Mouse (Mus musculus) embryonic facial prominence, embryonic 14.5 days (tissue): ENCODE data around the gene Xrcc3. TPM values are rescaled to one million over a fixed set of nuclear protein-coding genes. Genes with fewer than 3 reads are reported as not detected.

Experiments used
- ATAC-seq: fragments of 200-750 bp; cut with Nextera tagmentation; 2 replicates; pipeline ENCODE4 v1.8.0; 2017; ENCODE audit warnings: low read depth, moderate number of reproducible peaks, moderate TSS enrichment
- DNase-seq: peaks from one replicate; pipeline ENCODE4 v3.0.0-alpha.2; 2015; ENCODE audit warnings: low spot score
- H3K27ac ChIP-seq: fragments of 300-500 bp; sonication (generic); replicated peaks from 2 replicates; pipeline ENCODE4 v1.5.1; 2014; ENCODE audit warnings: low read depth, mild to moderate bottlenecking, low read length, moderate library complexity
- H3K27me3 ChIP-seq: fragments of 300-500 bp; sonication (generic); replicated peaks from 2 replicates; pipeline ENCODE4 v1.6.1; 2014; ENCODE audit warnings: low read length; ENCODE audit not compliant: control insufficient read depth, insufficient read depth
- H3K36me3 ChIP-seq: fragments of 300-500 bp; sonication (generic); 2 replicates; pipeline ENCODE4 v1.6.1; 2014; ENCODE audit warnings: low read length, mixed read lengths; ENCODE audit not compliant: control insufficient read depth, insufficient read depth
- H3K4me1 ChIP-seq: fragments of 300-500 bp; sonication (generic); 2 replicates; pipeline ENCODE4 v1.6.1; 2014; ENCODE audit warnings: antibody characterized with exemption, low read length; ENCODE audit not compliant: control insufficient read depth, insufficient read depth
- H3K4me2 ChIP-seq: fragments of 300-500 bp; sonication (generic); 2 replicates; pipeline ENCODE4 v1.6.1; 2014; ENCODE audit warnings: low read depth, mild to moderate bottlenecking, low read length, moderate library complexity, mixed read lengths
- H3K4me3 ChIP-seq: fragments of 300-500 bp; sonication (generic); 2 replicates; pipeline ENCODE4 v1.5.1; 2014; ENCODE audit warnings: low read depth, mild to moderate bottlenecking, low read length
- H3K9ac ChIP-seq: fragments of 300-500 bp; sonication (generic); 2 replicates; pipeline ENCODE4 v1.6.1; 2014; ENCODE audit warnings: low read depth, mild to moderate bottlenecking, low read length, moderate library complexity, mixed read lengths
- H3K9me3 ChIP-seq: fragments of 300-500 bp; sonication (generic); 2 replicates; pipeline ENCODE4 v1.6.1; 2016; ENCODE audit warnings: low read length; ENCODE audit not compliant: control insufficient read depth
- WGBS: fragments of 180-500 bp; shearing (Covaris S2); extraction: QIAGEN DNeasy Blood & Tissue Kit; methylation state at CpG from one replicate; pipeline ENCODE4 v1.1.7; 2014; 5-methylcytosine and 5-hydroxymethylcytosine counted together
- polyA plus RNA-seq: library from polyadenylated mRNA; unstranded; fragments of >200 nt; fragmentation: Nextera tagmentation; extraction: Ambion mirVana; gene quantifications from 2 replicates; pipeline ENCODE4 v1.2.1, GENCODE M21; 2014

Xrcc3 gene
- polyA plus RNA-seq, 1 experiment from 2014 or later = 8.5 TPM

DNA sequence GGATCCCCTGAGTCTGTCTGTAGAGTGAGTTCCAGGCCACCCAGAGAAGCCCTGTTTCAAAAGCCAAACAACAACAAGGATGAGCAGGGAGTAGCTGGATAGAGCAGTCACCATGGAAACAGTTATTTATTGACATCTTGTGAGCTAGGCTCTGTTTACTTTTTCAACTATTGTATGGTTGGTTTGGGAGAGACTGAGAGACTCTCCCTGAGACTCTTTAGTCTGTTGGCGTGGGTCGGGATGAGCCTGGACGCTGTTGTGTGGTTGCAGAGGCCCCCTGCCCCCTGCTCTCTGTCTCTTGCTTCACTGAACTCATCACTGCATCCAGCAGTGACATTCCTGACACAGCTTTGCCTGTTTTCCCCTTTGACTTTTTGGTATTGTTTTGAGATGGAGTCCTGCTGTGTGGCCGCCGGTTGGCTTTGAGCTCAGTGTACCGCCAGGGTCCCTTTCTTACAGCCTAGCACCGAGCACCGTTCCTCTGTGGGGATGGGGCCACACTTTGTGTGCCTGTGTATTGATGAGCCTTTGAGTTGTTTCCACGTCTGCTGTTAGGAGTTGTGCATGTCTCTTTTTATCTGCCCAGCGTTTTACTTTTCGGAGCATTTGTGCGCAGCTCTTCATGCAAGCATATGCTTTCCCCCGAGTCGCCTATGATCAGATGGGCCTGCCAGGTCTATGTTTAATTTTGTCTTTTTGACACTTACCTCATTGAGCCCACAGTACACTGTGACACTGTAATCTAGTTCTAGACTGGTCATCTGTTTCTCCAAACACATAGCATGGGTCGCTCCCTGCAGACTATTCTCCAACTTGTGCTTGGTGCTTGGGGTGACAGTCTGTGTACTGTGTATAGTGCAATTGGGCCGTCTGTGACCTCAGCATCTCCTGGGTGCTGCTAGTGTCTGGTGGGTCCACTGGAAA, 47.1 kb downstream of the Xrcc3 start:
- Histone ChIP-seq H3K4me3 (no peak overlapping the region), H3K4me1 (peaks cover 7% of the 10 kb centered on the region), H3K27ac (no peak overlapping the region), H3K36me3 (peaks cover 17% of the 10 kb centered on the region; the same call in 1 of the 2 replicates), H3K9me3 (no peaks in the 10 kb centered on the region), H3K4me2 (no peak overlapping the region), H3K27me3 (no peaks in the 10 kb centered on the region), H3K9ac (no peak overlapping the region)
- DNase-seq (peak; percentile 39), ATAC-seq (peak; percentile 24; the same call in 1 of the 2 replicates)
- WGBS = 53% methylated on average over 16 of the region's 16 CpGs

DNA sequence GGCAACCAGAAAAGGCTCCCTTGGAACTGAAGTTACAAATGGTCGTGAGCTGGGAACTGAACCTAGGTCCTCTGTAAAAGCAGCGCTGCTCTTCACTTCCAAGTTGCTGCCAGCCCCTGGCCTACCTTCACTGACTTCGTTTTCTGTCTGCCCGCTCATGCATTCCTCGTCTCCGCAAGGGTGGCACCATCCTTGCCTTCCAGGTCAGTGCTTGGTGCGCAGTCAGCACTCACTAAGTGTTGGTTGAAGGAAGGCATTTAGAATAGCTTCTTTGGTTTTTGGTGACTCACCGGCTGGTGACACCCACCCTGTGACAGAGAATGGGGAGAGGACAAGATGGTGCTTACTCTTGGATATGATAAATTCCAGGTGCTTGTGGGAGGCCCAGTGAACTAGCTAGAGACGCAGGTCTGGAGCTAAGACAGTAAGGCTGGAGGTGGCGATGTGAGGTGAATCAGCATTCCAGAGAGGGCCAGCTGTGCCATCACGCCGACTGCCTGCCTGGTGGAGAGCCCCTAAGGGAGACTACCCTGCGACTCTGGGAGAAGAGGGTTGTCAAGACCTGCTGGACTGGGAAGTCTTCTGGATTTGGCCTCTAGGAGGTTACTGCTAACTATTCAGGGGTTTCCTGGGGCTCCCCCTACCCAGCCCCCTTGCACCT, 50.9 kb downstream of the Xrcc3 start:
- Histone ChIP-seq H3K4me1 (peaks cover 19% of the 10 kb centered on the region), H3K27me3 (no peaks in the 10 kb centered on the region), H3K36me3 (peaks cover 17% of the 10 kb centered on the region; the same call in 1 of the 2 replicates), H3K4me2 (no peak overlapping the region), H3K9ac (no peak overlapping the region), H3K9me3 (no peaks in the 10 kb centered on the region), H3K4me3 (no peak overlapping the region), H3K27ac (no peak overlapping the region)
- ATAC-seq (no peak), DNase-seq (no peak)
- 89% methylated on average over 13 of the region's 13 CpGs for WGBS

- H3K4me1 ChIP-seq = peaks cover 21% of the 10 kb centered on the region
- peak overlapping the region; percentile 45; the same call in 1 of the 2 replicates for H3K27ac ChIP-seq
- 57% methylated on average over 7 of the region's 7 CpGs for WGBS
- DNase-seq (no peak), ATAC-seq (no peak)
- peak overlapping the region; percentile 93 for H3K4me2 ChIP-seq
- H3K9ac ChIP-seq = peak overlapping the region; percentile 95; the same call in 1 of the 2 replicates
- H3K27me3 ChIP-seq = no peaks in the 10 kb centered on the region
- H3K9me3 ChIP-seq = no peaks in the 10 kb centered on the region
- peak overlapping the region; percentile 87 for H3K4me3 ChIP-seq
- peaks cover 17% of the 10 kb centered on the region; the same call in 1 of the 2 replicates for H3K36me3 ChIP-seq
These were observed 53.3 kb downstream of the Xrcc3 start for GRCm38 (mm10) chr12:111760306-111760908.

DNA sequence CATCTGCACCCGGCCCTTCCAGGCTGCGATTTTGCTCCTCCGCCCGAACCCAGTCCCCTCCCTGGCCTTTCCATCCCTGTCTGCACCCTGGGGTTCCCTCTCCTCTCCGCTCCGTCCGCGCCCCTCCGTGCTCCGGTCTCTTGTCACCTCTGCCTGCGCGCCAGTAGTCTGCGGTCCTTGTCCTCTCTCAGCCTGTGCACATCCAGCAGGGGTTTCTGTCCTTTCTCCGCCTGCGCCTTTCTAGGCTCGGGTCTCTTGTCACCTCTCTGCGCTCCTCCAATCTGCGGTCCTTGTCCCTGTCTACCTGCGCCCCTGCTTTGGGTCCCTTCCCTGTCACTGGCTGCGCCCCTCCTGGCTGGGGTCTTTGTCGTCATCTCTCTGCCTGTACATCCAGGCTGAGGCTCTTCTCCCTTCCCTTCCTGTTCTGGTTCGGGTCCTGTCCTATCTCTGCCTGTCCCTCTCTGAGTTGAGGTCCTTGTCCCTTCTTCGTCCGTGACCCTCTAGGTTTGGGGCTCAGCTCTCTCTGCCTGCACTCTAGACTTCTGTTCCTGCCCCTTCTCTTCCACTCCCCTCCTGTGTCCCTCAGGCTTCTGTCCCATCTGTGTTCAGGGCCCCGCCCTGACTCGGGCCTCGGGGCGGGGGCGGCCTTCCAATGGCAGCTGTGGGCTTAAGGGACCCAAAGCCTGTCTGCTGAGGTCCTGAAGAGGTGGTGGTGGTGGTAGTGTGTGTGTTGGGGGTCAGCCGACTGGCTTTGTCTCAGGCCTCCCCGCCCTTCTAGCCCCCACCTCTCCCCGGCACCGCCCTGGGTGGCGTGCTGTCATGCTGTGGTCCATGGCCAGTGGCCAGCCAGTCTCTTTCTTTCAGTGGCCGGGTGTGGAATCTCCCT, 54.3 kb downstream of the Xrcc3 start:
- ATAC-seq (peak; percentile 44), DNase-seq (peak; percentile 55)
- WGBS = 2% methylated on average over 34 of the region's 35 CpGs
- Histone ChIP-seq H3K4me1 (peaks cover 21% of the 10 kb centered on the region), H3K27me3 (no peaks in the 10 kb centered on the region), H3K4me2 (peak overlapping the region; percentile 93), H3K36me3 (peaks cover 17% of the 10 kb centered on the region; the same call in 1 of the 2 replicates), H3K27ac (peak overlapping the region; percentile 89), H3K9ac (peak overlapping the region; percentile 95), H3K4me3 (peak overlapping the region; percentile 87), H3K9me3 (no peaks in the 10 kb centered on the region)

- Histone ChIP-seq H3K4me1 (peaks cover 21% of the 10 kb centered on the region), H3K4me3 (peak within 1 kb of the TSS; percentile 87), H3K36me3 (peaks cover 11% of the 10 kb centered on the region; the same call in 1 of the 2 replicates), H3K9ac (peak within 1 kb of the TSS; percentile 95), H3K27me3 (no peaks in the 10 kb centered on the region), H3K27ac (peak within 1 kb of the TSS; percentile 89), H3K9me3 (no peaks in the 10 kb centered on the region), H3K4me2 (peak within 1 kb of the TSS; percentile 93)
- peak; percentile 80 for DNase-seq
- 0% methylated on average over 22 of the region's 85 CpGs for WGBS
- ATAC-seq = peak; percentile 68
These were observed 55.1 kb downstream of the Xrcc3 start, which contains the start of gene Klc1 for GRCm38 (mm10) chr12:111758381-111759175. Gene Klc1 (plus strand): TSS chr12:111758849.

- no peak for ATAC-seq
- no peaks in the 10 kb centered on the region for H3K27me3 ChIP-seq
- H3K36me3 ChIP-seq = 0 out of 2 replicates have a peak, but pooled peaks cover 4% of the 10 kb centered on the region
- H3K4me3 ChIP-seq = peak overlapping the region; percentile 87
- 46% methylated on average over 10 of the region's 10 CpGs for WGBS
- H3K9me3 ChIP-seq = no peaks in the 10 kb centered on the region
- H3K9ac ChIP-seq = peak overlapping the region; percentile 95
- peak overlapping the region; percentile 89 for H3K27ac ChIP-seq
- no peak for DNase-seq
- peak overlapping the region; percentile 93 for H3K4me2 ChIP-seq
- H3K4me1 ChIP-seq = peaks cover 21% of the 10 kb centered on the region
These were observed 55.9 kb downstream of the Xrcc3 start for GRCm38 (mm10) chr12:111757561-111758325.

DNA sequence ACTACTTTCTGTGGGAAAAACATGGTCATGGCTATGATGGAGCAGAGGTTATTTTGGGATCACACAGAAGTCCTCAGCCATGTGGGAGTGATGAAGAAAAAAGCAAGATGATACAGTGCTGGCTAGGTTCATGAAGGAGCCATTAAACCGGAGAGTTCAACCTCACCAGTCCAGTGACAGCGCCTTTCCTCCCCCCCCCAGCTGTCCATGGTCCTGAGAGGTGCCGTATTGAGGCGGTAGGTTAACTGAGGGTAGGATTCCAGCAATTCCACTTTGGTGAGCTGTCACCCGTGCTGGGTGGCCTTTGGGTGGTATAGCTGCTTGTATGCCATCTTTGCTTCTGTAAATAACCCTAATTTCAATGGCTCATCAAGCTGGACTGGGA, 57.0 kb downstream of the Xrcc3 start:
- H3K27me3 ChIP-seq = no peaks in the 10 kb centered on the region
- H3K4me2 ChIP-seq = no peak overlapping the region
- WGBS = 33% methylated on average over 5 of the region's 5 CpGs
- no peak overlapping the region for H3K27ac ChIP-seq
- H3K9ac ChIP-seq = no peak overlapping the region
- peaks cover 21% of the 10 kb centered on the region for H3K4me1 ChIP-seq
- DNase-seq (no peak), ATAC-seq (no peak)
- H3K36me3 ChIP-seq = no peaks in the 10 kb centered on the region
- no peaks in the 10 kb centered on the region for H3K9me3 ChIP-seq
- no peak overlapping the region for H3K4me3 ChIP-seq
